Mouse (Mus musculus) layer of hippocampus, adult 11-12 months (tissue): ENCODE data around the gene Prr3.
"Not testable (repeated sequence)": the region's sequence is repeated elsewhere in the genome, so short reads cannot be mapped to it uniquely, and the experiment has no call there.

Experiments
- DNase-seq: peaks from one replicate; pipeline ENCODE4 v3.0.0; 2022; ENCODE audit warnings: low spot score

The Prr3 gene

DNA sequence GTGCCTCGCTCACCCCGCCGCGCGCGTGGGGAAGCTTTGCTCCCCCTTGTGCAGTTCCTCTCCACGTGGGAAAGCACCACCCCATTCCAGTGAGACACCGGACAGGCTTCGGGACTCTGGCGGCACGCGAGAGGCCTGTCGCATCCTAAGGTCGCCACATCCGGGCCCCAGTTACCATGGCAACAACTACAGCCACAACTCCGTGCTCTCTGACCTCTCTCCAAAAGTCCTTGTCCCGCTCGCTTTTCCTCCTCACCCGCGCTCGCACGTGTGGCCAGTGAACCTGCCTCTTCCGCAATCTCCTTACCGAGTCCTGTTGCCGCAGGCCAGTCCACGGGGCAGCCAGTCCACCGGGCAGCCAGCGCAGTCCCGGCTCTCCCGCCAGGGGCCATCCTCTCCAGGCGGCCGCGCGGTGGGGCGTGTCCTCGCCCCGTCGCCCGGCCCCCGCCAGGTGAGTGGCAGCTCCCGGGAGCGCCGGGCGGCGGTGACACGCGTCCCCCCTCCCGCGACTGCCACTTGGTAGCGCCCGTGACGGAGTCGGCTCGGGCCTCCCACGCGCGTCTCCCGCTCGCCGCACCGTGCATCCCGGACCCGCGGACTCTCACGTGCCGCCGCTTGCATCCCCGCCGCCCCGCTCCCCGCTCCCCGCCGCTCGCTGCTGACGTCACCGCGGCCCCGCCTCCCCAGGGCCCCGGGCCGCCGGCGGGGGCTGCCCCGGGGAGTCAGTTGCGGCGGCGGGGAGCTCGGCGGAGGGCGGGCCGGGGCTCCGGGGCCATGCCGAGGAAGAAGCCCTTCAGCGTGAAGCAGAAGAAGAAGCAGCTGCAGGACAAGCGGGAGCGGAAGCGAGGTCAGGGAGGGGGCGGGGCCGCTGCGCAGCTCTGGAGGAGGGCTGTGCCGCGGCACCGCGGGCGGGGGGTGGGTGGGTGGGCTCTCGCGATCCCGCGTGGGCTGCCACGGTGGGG is at the start of gene Prr3, which contains the start of gene Gnl1:
Gene Prr3 (minus strand): TSS at position 836 of the 962 bp plus-strand sequence.
Gene Gnl1 (plus strand): TSS at position 451 of the 962 bp plus-strand sequence.
- peak; percentile 94 for DNase-seq

DNA sequence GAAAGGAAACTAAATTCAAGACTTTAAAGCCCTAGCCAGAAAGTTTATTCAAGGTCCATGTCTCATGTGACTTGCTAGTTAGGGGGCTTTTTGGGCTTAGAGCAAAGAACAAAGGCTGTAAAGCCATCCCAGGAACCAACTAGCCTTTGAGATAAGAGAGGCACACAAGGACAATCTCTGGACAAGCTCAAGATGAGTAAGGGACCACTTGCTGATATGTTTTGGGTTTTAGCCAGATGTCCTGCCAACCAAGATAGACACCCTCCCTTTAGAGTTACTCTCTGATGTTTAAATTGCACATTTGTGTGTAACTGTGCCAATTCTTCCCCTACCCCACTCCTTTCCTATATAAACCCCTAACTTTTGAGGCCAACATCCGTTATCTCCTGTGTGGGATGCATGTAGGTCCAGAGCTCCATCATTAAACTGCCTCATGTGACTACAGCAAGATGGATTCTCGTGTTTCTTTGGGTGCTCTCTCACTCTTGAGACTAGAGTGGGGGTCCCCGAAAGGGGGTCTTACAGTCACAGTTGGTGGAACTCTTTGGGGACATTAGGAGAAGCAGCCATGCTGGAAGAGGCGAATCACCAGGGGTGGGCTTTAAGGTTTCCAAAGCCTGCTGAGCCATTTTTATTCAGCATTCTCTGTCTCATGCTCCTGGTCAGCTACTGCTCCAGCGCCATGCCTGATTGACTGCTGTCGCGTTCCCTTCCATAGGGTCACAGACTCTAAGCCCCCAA is 49.0 kb upstream of the Prr3 start:
- DNase-seq: no peak

DNA sequence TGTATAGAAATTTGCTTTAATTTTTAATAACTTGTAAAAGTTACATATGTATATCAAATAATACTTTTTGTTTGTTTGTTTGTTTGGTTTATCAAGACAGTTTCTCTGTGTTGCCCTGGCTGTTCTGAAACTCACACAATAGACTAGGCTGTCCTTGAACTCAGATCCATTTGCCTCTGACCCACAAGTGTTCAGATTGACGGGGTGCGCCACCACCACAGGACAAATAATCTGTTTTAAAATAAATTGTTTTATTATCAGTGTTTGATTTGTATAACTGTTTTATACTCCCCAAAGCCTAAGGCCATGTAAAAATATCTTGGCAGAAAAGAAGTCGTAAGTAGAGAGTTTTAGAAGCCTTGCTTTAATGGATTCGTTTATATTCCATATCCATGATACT is 47.6 kb upstream of the Prr3 start:
- DNase-seq: no peak

DNA sequence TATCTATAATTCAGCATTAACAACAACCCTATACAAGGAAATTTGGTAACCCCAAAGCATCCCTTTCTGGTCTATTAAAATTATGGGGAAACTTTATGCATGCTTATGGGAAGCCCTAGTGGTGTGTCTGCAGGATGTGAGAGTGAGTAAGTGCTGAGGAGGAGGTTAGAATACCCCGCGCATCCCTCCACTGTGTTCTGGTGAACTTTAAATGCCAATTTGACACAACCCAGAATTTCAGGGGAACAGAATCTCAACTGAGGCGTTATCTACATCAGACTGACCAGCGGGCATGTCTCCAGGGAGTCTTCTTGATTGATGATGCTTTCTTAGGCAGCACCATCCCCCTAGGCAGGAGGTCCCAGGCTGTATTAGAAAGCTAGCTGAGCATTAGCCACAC is 45.9 kb upstream of the Prr3 start:
- no peak for DNase-seq

- no peak for DNase-seq
Measured at GRCm38 (mm10) chr17:36025197-36025596, 45.2 kb upstream of the Prr3 start.

DNA sequence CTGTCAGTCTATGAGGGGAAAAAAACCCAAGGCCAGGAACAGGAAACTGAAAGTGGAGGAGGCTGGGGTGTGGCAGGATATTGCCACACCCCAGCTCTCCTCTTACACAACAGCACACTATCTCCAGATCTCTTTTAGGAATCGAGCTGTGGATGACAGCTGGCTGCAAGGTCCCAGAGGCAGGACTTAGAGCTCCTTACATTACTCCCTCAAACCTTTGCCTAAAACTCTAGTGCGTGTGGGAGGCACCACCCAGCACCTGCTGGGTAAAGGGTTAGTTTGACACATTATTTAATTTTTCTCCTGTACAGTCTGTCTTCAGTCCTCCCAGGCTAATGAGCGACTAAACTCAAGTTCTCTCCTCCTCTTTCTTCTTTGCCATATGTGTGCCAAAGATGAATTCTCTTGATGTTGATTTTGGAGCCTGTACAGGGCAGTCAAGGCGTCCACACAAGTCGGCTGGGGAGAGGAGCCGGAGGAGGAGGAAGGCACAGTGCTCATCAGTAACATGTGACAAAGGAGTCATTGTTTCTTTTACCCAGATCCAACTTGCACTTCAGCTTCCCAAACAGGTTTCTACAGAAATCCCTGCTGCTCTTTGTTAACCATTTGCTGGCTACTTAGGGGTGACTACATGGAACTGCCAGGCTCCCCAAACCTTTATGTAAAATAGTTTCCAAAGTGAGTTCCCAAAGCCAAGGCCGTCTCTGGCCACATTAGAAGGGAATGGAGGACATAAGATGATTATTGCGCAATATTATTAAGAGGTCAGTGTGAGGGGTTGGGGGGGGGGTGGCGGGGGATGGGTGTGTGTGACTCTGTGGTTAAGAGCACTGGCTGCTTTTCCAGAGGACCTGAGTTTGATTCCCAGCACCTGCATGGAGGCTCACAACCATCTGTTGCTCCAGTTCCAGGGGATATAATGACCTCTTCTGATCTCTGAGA is 43.9 kb upstream of the Prr3 start:
- DNase-seq: no peak

- no peak for DNase-seq
Measured at GRCm38 (mm10) chr17:36022922-36023321, 42.9 kb upstream of the Prr3 start.

DNA sequence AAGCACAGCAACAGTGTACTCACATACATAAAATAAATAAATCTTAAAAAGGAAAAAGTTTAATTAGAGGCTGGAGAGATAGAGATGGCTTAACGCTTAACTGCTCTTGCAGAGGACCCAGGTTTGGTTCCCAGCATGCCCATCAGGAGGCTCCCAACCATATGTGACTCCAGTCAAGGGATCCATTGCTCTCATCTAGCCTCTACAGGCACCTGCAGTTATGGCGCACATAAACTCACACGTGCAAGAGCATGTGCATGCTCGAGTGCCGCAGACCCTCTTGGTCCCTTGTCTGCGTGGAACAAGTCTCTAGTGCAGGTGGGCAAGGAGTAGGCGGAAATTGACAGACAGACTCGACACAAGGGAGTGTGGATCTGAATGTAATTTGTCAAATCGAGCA is 42.1 kb upstream of the Prr3 start:
- no peak for DNase-seq

GRCm38 (mm10) chr17:36021309-36021708 is 41.3 kb upstream of the Prr3 start:
- no peak for DNase-seq

- peak; percentile 61 for DNase-seq
Measured at GRCm38 (mm10) chr17:36020191-36021073, 40.4 kb upstream of the Prr3 start, which contains the start of gene H2-T24. Gene H2-T24, minus strand, starts transcription at chr17:36020560.

- DNase-seq: no peak
Measured at GRCm38 (mm10) chr17:36019519-36019918, 39.5 kb upstream of the Prr3 start.

GRCm38 (mm10) chr17:36018979-36019378 is 38.9 kb upstream of the Prr3 start:
- DNase-seq: no peak

DNA sequence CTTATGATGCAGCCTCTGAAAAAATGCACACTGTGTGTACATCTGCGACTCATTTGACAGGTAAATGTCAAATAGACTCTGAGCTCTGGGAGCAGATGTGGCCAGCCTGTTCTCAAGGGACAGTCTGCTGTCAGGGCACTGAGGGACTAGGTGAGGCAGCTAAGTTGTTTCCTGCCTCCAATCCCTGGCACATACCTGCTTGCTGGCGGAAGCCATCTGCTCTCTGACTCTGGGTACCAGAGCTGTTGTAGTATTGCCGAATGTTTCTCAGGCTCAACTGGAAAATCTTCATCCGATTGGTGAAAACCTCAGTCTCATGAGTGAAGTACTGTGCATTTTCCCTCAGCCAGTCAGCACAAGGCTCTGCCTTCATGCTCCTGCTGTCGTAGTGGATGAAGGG is 37.0 kb upstream of the Prr3 start:
- DNase-seq: no peak

GRCm38 (mm10) chr17:36014977-36015376 is 34.9 kb upstream of the Prr3 start:
- DNase-seq: no peak

GRCm38 (mm10) chr17:36004409-36004808 is 24.4 kb upstream of the Prr3 start:
- DNase-seq: not testable (repeated sequence)

- DNase-seq: no peak
Measured at GRCm38 (mm10) chr17:36003331-36003730, 23.3 kb upstream of the Prr3 start.

DNA sequence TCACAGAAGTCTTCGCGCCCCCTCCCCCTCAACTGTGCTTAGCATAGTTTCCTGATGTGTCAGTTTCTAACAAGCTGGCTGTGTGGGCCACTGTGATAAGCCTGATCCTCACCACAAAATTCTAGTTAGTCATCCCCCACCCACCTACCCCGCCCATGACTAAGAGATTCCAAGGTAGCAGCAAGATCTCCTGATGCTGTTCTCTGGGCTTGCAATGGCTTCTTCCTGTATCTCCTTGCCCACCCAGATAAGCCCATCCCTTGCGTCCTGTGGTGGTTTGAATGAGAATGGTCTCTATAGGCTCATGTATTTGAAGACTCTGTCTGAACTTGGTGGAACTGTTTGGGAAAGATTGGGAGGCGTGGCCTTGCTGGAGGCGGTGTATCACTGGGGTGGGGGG is 21.9 kb upstream of the Prr3 start:
- no peak for DNase-seq

- DNase-seq: no peak
Measured at GRCm38 (mm10) chr17:36001121-36001897, 21.3 kb upstream of the Prr3 start.

- DNase-seq: no peak
Measured at GRCm38 (mm10) chr17:36000349-36000748, 20.3 kb upstream of the Prr3 start.

DNA sequence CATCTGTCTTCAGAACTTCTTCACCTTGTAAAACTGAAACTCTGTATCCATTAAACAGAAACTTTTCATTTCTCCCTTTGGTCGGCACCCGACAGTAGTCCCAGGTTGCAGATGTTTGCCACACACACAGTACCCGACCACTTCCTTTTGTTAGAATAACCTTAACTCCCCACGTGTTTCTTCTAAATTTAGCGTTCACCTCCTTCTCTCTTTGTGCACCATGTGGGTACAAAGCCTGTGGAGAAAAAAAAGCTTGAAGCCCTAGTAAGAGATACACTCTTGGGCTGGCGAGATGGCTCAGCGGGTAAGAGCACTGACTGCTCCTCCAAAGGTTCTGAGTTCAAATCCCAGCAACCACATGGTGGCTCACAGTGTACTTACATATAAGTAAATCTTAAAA is 19.3 kb upstream of the Prr3 start:
- no peak for DNase-seq
